Mouse (Mus musculus) embryonic facial prominence, embryonic 11.5 days (tissue): ENCODE measurements around the gene Sars2. TPM values are rescaled to one million over a fixed set of nuclear protein-coding genes. Genes with fewer than 3 reads are reported as not detected.

ENCODE experiments used
- ATAC-seq: fragments of 200-750 bp; cut with Nextera tagmentation; replicated peaks from 2 replicates; pipeline ENCODE4 v1.8.0; 2017; ENCODE audit warnings: low read depth; ENCODE audit not compliant: insufficient number of reproducible peaks, low FRiP score, low TSS enrichment
- DNase-seq: peaks from one replicate; pipeline ENCODE4 v3.0.0-alpha.2; 2015; ENCODE audit warnings: low spot score
- H3K27ac ChIP-seq: fragments of 300-500 bp; sonication (generic); replicated peaks from 2 replicates; pipeline ENCODE4 v1.5.1; 2014; ENCODE audit warnings: mild to moderate bottlenecking, low read depth, low read length, control low read depth
- H3K27me3 ChIP-seq: fragments of 300-500 bp; sonication (generic); 2 replicates; pipeline ENCODE4 v1.6.1; 2014; ENCODE audit warnings: mild to moderate bottlenecking, low read length, moderate library complexity, mixed read lengths; ENCODE audit not compliant: control insufficient read depth, insufficient read depth
- H3K36me3 ChIP-seq: fragments of 300-500 bp; sonication (generic); replicated peaks from 2 replicates; pipeline ENCODE4 v1.6.1; 2014; ENCODE audit warnings: low read depth, mild to moderate bottlenecking, low read length, moderate library complexity, mixed read lengths; ENCODE audit not compliant: control insufficient read depth, insufficient read depth
- H3K4me1 ChIP-seq: fragments of 300-500 bp; sonication (generic); 2 replicates; pipeline ENCODE4 v1.6.1; 2014; ENCODE audit warnings: low read length, mixed read lengths; ENCODE audit not compliant: control insufficient read depth, insufficient read depth
- H3K4me2 ChIP-seq: fragments of 300-500 bp; sonication (generic); 2 replicates; pipeline ENCODE4 v1.6.1; 2014; ENCODE audit warnings: low read depth, mild to moderate bottlenecking, control low read depth, low read length, moderate library complexity
- H3K4me3 ChIP-seq: fragments of 300-500 bp; sonication (generic); 2 replicates; pipeline ENCODE4 v1.5.1; 2014; ENCODE audit warnings: low read depth, low read length, control low read depth
- H3K9ac ChIP-seq: fragments of 300-500 bp; sonication (generic); replicated peaks from 2 replicates; pipeline ENCODE4 v1.6.1; 2014; ENCODE audit warnings: mild to moderate bottlenecking, control low read depth, low read length
- H3K9me3 ChIP-seq: fragments of 300-500 bp; sonication (generic); replicated peaks from 2 replicates; pipeline ENCODE4 v1.6.1; 2016; ENCODE audit warnings: mild to moderate bottlenecking, low read length, inconsistent platforms, mixed read lengths; ENCODE audit not compliant: control insufficient read depth
- WGBS: fragments of 180-500 bp; shearing (Covaris S2); extraction: QIAGEN DNeasy Blood & Tissue Kit; methylation state at CpG from one replicate; pipeline ENCODE4 v1.1.7; 2014; 5-methylcytosine and 5-hydroxymethylcytosine counted together
- polyA plus RNA-seq: library from polyadenylated mRNA; unstranded; fragments of >200 nt; fragmentation: Nextera tagmentation; extraction: Ambion mirVana; gene quantifications from 2 replicates; pipeline ENCODE4 v1.2.1, GENCODE M21; 2014

The Sars2 gene
- polyA plus RNA-seq, 1 experiment from 2014 or later, result 28.2 TPM

GRCm38 (mm10) chr7:28719159-28719558 is 22.6 kb upstream of the Sars2 start:
- H3K4me3 ChIP-seq, result no peak overlapping the region
- 45% methylated on average over 4 of the region's 4 CpGs for WGBS
- ATAC-seq (no peak), DNase-seq (no peak)
- no peaks in the 10 kb centered on the region for H3K9me3 ChIP-seq
- no peak overlapping the region for H3K4me2 ChIP-seq
- no peak overlapping the region for H3K27ac ChIP-seq
- H3K9ac ChIP-seq, result no peak overlapping the region
- H3K36me3 ChIP-seq, result no peaks in the 10 kb centered on the region
- no peaks in the 10 kb centered on the region for H3K27me3 ChIP-seq
- no peaks in the 10 kb centered on the region for H3K4me1 ChIP-seq

DNA sequence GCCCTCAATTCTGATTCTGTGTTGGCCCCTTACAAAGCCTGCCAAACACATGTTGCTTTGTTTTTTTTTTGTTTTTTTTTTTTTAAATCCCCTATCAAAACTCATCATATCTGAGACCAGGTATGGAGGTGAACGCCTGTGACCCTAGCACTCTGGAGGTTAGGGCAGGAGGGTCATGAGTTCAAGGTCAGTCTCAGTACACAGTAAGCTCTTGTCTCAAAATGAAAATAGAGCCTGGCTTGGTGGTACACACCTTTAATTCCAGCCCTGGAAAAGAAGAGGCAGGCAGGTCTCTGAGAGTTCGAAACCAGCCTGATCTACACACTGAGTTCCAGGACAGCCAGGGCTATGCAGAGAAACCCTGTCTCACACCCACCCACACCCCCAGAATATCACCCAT is 22.1 kb upstream of the Sars2 start:
- 69% methylated on average over 2 of the region's 2 CpGs for WGBS
- Histone ChIP-seq H3K36me3 (no peaks in the 10 kb centered on the region), H3K27ac (no peak overlapping the region), H3K4me2 (no peak overlapping the region), H3K4me3 (no peak overlapping the region), H3K27me3 (no peaks in the 10 kb centered on the region), H3K9ac (no peak overlapping the region), H3K4me1 (no peaks in the 10 kb centered on the region), H3K9me3 (no peaks in the 10 kb centered on the region)
- DNase-seq (no peak), ATAC-seq (no peak)

DNA sequence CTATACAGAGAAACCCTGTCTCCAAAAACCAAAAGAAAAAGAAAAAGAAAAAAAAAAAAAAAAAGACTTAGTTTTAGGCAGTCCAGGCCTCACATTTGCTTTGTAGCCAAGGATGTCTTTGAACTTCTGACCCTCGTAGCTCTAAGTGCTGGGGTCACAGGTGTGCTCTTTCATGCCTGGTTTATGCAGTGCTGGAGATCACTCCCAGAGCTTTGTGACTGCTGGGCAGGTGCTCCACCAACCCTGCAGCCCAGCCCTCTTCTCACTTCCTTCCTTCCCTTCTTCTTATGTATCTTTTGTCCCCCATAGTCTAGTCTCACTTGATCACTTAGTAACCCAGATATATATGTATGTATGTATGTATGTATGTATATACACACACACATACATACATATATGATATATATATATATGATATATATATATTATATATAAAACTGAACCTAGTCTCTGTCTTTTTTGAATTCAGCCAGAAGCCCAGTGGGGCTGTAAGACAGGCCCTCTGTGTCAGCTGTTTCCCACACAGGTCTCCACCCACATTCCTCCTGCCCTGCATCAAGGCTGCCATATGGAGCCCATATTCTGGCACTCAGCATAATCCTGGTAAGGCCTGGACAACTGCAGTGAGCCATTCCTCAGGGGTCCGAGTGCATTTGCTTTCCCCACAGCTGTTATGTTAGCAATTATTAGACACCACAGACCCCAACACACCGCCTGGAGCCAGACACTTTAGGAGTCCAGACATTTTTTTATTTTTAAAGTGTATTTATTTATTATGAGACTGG is 20.8 kb upstream of the Sars2 start:
- no peak overlapping the region for H3K9ac ChIP-seq
- no peak; the same call in 1 of the 2 replicates for ATAC-seq
- H3K4me1 ChIP-seq, result no peaks in the 10 kb centered on the region
- peak; percentile 59 for DNase-seq
- no peak overlapping the region for H3K4me3 ChIP-seq
- H3K27ac ChIP-seq, result no peak overlapping the region
- WGBS, result 46% methylated on average over 3 of the region's 3 CpGs
- H3K4me2 ChIP-seq, result no peak overlapping the region
- no peaks in the 10 kb centered on the region for H3K36me3 ChIP-seq
- H3K27me3 ChIP-seq, result no peaks in the 10 kb centered on the region
- no peaks in the 10 kb centered on the region for H3K9me3 ChIP-seq

GRCm38 (mm10) chr7:28722079-28722478 is 19.7 kb upstream of the Sars2 start:
- ATAC-seq, result no peak
- no peak for DNase-seq
- H3K4me1 ChIP-seq, result no peaks in the 10 kb centered on the region
- H3K27ac ChIP-seq, result no peak overlapping the region
- no peaks in the 10 kb centered on the region for H3K27me3 ChIP-seq
- H3K9ac ChIP-seq, result no peak overlapping the region
- H3K9me3 ChIP-seq, result no peaks in the 10 kb centered on the region
- 95% methylated on average over 7 of the region's 7 CpGs for WGBS
- no peaks in the 10 kb centered on the region for H3K36me3 ChIP-seq
- H3K4me2 ChIP-seq, result no peak overlapping the region
- H3K4me3 ChIP-seq, result no peak overlapping the region

DNA sequence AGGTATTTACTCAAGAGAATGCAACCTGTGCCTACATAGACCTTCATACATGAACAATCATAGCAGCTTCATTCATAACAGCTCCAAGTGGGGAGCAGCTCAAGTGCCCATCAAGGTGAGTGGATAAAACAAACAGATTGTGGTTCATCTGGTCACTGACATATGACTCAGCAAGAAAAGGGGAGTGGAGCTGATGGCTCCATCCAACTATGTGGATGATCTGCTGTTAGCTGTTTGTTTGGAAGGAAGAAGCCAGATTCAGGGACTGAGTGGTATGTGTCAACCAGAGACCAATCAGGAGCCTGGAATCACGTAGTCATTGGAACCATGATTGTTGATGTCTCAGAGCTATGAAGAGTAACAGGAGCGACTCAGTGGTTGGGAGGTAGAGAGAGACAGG is 17.2 kb upstream of the Sars2 start:
- H3K4me1 ChIP-seq, result no peaks in the 10 kb centered on the region
- H3K9me3 ChIP-seq, result no peaks in the 10 kb centered on the region
- WGBS, result 88% methylated on average over 2 of the region's 2 CpGs
- H3K4me2 ChIP-seq, result no peak overlapping the region
- H3K27me3 ChIP-seq, result no peaks in the 10 kb centered on the region
- no peak for DNase-seq
- no peak overlapping the region for H3K9ac ChIP-seq
- no peak overlapping the region for H3K4me3 ChIP-seq
- no peak overlapping the region for H3K27ac ChIP-seq
- H3K36me3 ChIP-seq, result no peaks in the 10 kb centered on the region
- no peak for ATAC-seq

- WGBS, result 8% methylated on average over 14 of the region's 14 CpGs
- no peak overlapping the region for H3K9ac ChIP-seq
- ATAC-seq (no peak), DNase-seq (peak; percentile 86)
- no peak overlapping the region for H3K27ac ChIP-seq
- no peaks in the 10 kb centered on the region for H3K36me3 ChIP-seq
- H3K9me3 ChIP-seq, result no peaks in the 10 kb centered on the region
- H3K27me3 ChIP-seq, result no peaks in the 10 kb centered on the region
- no peak overlapping the region for H3K4me2 ChIP-seq
- no peaks in the 10 kb centered on the region for H3K4me1 ChIP-seq
- no peak overlapping the region for H3K4me3 ChIP-seq
Observed at GRCm38 (mm10) chr7:28726600-28726999, 15.2 kb upstream of the Sars2 start.

DNA sequence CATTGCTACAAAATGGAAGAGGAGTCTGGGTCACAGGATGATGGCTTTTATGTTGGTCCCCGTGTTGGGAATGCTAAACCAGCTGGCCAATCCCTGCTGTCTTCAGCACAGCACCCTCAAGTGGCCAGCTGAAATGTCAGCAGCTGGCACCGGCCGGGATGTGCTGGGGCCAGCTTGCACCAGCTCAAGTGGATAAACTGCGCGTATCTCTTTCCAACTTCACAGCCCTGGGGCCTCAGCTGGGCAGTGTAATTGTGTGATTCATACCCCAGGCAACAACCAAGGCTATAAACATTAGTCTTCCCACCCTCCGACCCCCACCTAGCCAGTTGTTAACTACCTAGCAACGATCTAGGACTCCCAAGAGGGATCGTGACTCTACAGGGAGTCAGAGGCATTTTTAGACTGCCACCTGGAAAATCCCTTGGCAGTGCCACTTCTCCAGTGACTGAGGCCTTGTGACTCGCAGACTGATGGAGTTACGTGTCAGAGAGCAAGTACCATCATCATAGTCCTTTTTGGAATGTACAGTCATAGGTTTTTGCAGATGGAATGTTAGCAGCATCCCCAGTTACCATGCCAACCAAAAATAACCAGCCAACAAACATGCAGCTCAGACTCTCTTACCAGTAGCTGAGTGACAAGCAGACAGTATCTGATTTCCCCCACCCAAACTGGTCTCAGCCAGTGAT is 14.0 kb upstream of the Sars2 start:
- DNase-seq, result no peak
- H3K36me3 ChIP-seq, result no peaks in the 10 kb centered on the region
- H3K4me2 ChIP-seq, result no peak overlapping the region
- H3K4me3 ChIP-seq, result no peak overlapping the region
- no peaks in the 10 kb centered on the region for H3K9me3 ChIP-seq
- no peak overlapping the region for H3K9ac ChIP-seq
- no peaks in the 10 kb centered on the region for H3K27me3 ChIP-seq
- H3K27ac ChIP-seq, result no peak overlapping the region
- no peaks in the 10 kb centered on the region; the same call in 1 of the 2 replicates for H3K4me1 ChIP-seq
- ATAC-seq, result no peak
- WGBS, result 63% methylated on average over 10 of the region's 10 CpGs
